Mouse (Mus musculus) limb, embryonic 15.5 days (tissue): ENCODE measurements around the gene Nupl1. TPM values are rescaled to one million over a fixed set of nuclear protein-coding genes. Genes with fewer than 3 reads are reported as not detected.

Experiments
- ATAC-seq: fragments of 200-750 bp; cut with Nextera tagmentation; 2 replicates; pipeline ENCODE4 v1.8.0; 2017; ENCODE audit warnings: low read depth, moderate TSS enrichment; ENCODE audit not compliant: insufficient number of reproducible peaks, low FRiP score, low TSS enrichment
- H3K27ac ChIP-seq: fragments of 300-500 bp; sonication (generic); 2 replicates; pipeline ENCODE4 v1.5.1; 2015; ENCODE audit warnings: moderate library complexity, mild to moderate bottlenecking, inconsistent platforms
- H3K27me3 ChIP-seq: fragments of 300-500 bp; sonication (generic); 2 replicates; pipeline ENCODE4 v1.6.1; 2015; ENCODE audit warnings: inconsistent platforms
- H3K36me3 ChIP-seq: fragments of 300-500 bp; sonication (generic); 2 replicates; pipeline ENCODE4 v1.6.1; 2015; ENCODE audit warnings: inconsistent platforms
- H3K4me1 ChIP-seq: fragments of 300-500 bp; sonication (generic); 2 replicates; pipeline ENCODE4 v1.6.1; 2015; ENCODE audit warnings: inconsistent platforms
- H3K4me2 ChIP-seq: fragments of 300-500 bp; sonication (generic); 2 replicates; pipeline ENCODE4 v1.6.1; 2015; ENCODE audit warnings: mild to moderate bottlenecking, inconsistent platforms
- H3K4me3 ChIP-seq: fragments of 300-500 bp; sonication (generic); 2 replicates; pipeline ENCODE4 v1.5.1; 2015; ENCODE audit warnings: mild to moderate bottlenecking, inconsistent platforms
- H3K9ac ChIP-seq: fragments of 300-500 bp; sonication (generic); 2 replicates; pipeline ENCODE4 v1.6.1; 2015; ENCODE audit warnings: inconsistent platforms
- H3K9me3 ChIP-seq: fragments of 300-500 bp; sonication (generic); 2 replicates; pipeline ENCODE4 v1.6.1; 2016; ENCODE audit warnings: inconsistent platforms
- WGBS: fragments of 180-500 bp; shearing (Covaris S2); methylation state at CpG from one replicate; pipeline ENCODE4 v1.1.7; 2015; 5-methylcytosine and 5-hydroxymethylcytosine counted together
- polyA plus RNA-seq: library from polyadenylated mRNA; unstranded; fragments of >200 nt; fragmentation: Nextera tagmentation; extraction: Ambion mirVana; gene quantifications from 2 replicates; pipeline ENCODE4 v1.2.1, GENCODE M21; 2015

The Nupl1 gene
- not detected in 2 replicates for polyA plus RNA-seq

DNA sequence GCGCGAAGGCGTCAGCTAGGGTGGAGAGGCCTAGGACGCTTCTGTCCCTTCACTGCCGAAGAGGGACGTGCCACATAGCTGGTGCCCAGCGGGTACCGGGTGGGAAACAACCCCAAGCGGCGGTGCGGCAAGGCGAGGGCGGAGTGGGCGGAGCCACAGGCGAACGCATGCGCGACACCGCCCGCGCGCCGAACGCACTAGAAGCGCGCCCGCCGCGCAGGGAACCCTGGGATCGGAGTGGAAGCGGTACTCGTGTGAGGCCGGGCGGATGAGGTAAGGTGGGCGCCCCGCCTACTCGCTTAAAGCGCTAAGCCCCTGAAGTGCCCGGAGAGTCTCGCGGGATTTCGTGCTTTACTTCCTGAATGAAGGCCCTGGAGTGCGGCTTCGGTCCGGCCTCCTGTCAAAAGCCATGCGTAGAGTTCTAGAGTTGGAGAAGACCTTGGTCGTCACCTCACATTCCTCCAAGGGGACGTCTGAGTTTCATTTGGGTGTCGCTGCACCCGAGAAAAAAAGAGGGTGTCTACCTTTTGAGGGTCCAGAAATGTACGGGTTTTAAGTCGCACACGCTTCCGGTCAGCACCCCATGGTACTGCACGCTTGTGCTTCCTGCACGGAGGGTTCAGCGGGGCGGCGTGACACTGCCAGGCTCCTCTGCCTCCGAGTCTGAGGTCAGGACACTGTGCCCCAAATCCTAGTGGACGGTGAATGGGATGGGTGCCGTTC is at the start of gene Nupl1, which contains the start of gene Gm49336:
Nupl1 (minus strand) TSS at position 151 of the 723 bp plus-strand sequence.
Gm49336 (minus strand) TSS at position 227 of the 723 bp plus-strand sequence.
- Histone ChIP-seq H3K27me3 (no peaks in the 10 kb centered on the region), H3K4me3 (peak within 1 kb of the TSS; percentile 98), H3K36me3 (no peaks in the 10 kb centered on the region), H3K4me2 (peak within 1 kb of the TSS; percentile 85), H3K4me1 (peaks cover 18% of the 10 kb centered on the region), H3K9ac (peak within 1 kb of the TSS; percentile 96), H3K27ac (peak within 1 kb of the TSS; percentile 89), H3K9me3 (no peaks in the 10 kb centered on the region)
- peak; percentile 99 for ATAC-seq
- under 1% methylated on average over 62 of the region's 62 CpGs for WGBS

DNA sequence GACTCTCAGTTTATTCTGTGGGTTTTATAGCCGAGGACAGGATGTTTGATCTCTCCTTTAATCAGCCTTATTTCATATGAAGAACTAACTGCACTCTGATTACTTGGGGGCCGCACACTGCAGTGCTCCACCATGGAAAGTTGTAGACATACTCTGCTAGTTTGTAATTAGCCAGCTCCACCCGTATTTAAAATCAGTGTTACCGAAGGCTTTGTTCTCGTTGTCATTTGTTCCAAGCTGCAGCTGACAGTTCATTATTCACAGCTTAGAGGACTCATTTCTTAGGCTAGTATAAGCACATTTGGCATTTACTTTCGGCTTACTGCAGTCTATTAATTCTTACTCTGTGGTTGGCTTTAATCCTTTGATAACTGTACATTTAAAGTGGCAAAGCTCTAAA is 49.8 kb upstream of the Nupl1 start:
- Histone ChIP-seq H3K4me3 (no peak overlapping the region), H3K36me3 (peaks cover 45% of the 10 kb centered on the region), H3K4me1 (no peaks in the 10 kb centered on the region), H3K9me3 (no peaks in the 10 kb centered on the region), H3K27ac (no peak overlapping the region), H3K4me2 (no peak overlapping the region), H3K9ac (no peak overlapping the region), H3K27me3 (no peaks in the 10 kb centered on the region)
- WGBS: 64% methylated on average over 6 of the region's 6 CpGs
- no peak for ATAC-seq

DNA sequence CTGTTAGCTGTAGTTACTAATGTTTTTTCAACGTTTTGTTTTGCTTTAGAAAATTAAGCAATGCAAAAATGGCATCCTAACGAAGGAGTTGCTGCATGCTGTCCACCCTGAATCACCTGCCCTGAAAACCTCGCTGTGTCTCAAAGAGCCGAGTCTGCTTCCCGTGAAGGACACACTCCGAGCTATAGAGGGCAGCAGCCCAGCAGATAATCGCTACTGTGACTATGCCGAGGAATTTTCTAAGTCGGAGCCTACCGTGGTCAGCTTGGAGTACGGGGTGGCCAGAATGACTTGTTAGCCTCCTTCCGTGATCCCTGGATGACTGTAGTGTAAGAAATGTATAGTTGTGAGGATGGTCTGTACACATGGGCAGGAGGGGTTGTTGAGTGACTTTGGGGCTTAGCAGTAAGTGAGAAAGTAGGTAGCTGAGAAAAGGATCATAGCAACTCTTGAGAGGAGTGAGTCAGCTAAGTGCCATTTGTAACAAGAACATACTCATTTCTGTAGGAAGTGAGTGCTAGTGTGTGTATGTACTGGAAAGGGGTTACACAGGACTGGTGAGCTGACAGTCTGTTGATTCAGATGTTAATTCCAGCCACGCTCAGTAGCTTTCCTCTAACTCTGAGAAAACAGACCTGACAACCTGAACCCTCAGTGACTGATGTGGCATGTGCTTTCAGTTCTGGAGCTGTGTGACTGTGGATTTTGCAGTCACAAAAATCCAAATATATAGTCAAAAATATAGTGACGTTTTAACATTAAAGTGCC is 49.2 kb upstream of the Nupl1 start:
- Histone ChIP-seq H3K9me3 (no peaks in the 10 kb centered on the region), H3K4me1 (no peaks in the 10 kb centered on the region), H3K36me3 (peaks cover 45% of the 10 kb centered on the region), H3K4me3 (no peak overlapping the region), H3K9ac (no peak overlapping the region), H3K27ac (no peak overlapping the region), H3K4me2 (no peak overlapping the region), H3K27me3 (no peaks in the 10 kb centered on the region)
- WGBS: 73% methylated on average over 14 of the region's 14 CpGs
- ATAC-seq: no peak

DNA sequence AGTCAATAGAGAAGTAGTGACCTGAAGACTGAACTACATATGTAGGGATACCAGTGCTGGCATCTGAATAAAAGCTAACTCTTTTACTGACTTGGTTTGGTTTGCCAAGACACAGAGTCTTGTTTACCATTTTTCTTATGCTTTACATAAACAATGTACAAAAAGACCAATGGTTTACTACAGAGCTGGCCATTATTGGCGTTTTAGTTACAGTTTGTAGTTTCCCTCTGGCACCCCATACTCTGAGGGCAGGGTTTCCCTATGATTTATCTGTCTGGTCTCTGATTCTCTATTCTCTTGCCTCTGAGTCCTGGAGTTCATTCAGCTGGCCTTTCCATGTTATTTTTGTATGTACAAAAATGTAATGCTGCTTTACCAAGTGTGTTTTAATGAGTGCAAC is 44.3 kb upstream of the Nupl1 start:
- no peaks in the 10 kb centered on the region for H3K9me3 ChIP-seq
- no peak overlapping the region for H3K27ac ChIP-seq
- H3K4me2 ChIP-seq: no peak overlapping the region
- no peak for ATAC-seq
- H3K4me1 ChIP-seq: no peaks in the 10 kb centered on the region
- H3K4me3 ChIP-seq: no peak overlapping the region
- H3K9ac ChIP-seq: no peak overlapping the region
- H3K27me3 ChIP-seq: no peaks in the 10 kb centered on the region
- H3K36me3 ChIP-seq: peaks cover 44% of the 10 kb centered on the region
- WGBS: 79% methylated on average over 1 of the region's 1 CpGs

DNA sequence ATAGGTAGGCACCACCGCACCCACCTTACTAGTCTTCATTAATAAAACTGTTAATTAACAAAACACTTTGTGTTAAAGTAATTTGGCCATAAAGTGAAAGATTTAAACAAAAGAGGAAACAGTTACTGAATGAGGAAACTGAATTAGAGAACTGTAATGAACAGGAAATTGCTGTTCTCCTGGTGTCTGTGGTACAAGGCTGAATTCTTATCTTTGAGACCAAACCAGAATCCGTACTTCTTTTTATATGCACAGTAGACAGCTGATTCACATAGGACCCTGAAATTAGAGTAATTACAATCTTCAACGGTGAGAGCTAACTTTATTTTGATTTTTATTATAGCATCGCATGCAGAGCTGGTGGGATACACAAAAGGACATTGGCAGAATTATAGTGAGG is 39.1 kb upstream of the Nupl1 start:
- no peak for ATAC-seq
- H3K9me3 ChIP-seq: no peaks in the 10 kb centered on the region
- no peak overlapping the region for H3K4me3 ChIP-seq
- no peaks in the 10 kb centered on the region for H3K27me3 ChIP-seq
- 83% methylated on average over 4 of the region's 4 CpGs for WGBS
- H3K9ac ChIP-seq: no peak overlapping the region
- H3K36me3 ChIP-seq: peaks cover 42% of the 10 kb centered on the region
- H3K4me1 ChIP-seq: no peaks in the 10 kb centered on the region
- H3K4me2 ChIP-seq: no peak overlapping the region
- no peak overlapping the region for H3K27ac ChIP-seq

DNA sequence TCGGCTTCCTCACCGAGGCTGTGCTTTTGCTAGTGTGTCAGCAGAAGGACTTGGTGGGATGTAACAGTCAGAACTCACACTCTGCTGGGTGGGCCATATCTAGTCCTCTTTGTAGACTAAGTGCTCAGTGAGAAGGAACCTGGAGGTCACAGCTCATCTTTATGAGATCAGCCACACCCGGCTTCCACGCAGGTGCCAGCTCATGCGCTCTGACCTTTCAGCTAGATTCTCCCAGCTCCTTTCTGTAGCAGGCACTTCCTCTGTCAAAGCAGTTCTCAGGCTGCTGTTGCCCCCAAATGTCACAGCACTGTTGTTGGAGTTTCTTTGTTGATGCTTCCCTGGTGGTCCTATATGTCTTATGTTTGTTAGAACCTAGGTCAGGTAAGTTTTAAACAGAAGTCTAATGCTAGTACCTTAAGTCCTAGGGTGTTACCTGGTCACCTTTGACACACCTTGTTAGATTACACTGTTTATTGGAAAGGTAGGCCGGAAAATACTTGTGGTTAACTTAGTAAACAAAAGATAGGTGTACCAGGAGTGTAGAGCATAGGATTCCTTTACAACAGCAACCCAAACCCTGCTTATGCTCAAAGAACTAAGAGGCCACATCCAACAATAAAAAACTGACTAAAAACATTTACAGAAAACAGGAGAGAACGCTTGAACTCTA is 35.1 kb upstream of the Nupl1 start:
- WGBS: 89% methylated on average over 7 of the region's 7 CpGs
- no peak for ATAC-seq
- no peaks in the 10 kb centered on the region for H3K27me3 ChIP-seq
- no peak overlapping the region for H3K4me2 ChIP-seq
- H3K27ac ChIP-seq: no peak overlapping the region
- no peak overlapping the region for H3K9ac ChIP-seq
- no peaks in the 10 kb centered on the region for H3K9me3 ChIP-seq
- H3K36me3 ChIP-seq: peaks cover 36% of the 10 kb centered on the region
- H3K4me1 ChIP-seq: no peaks in the 10 kb centered on the region
- H3K4me3 ChIP-seq: no peak overlapping the region

DNA sequence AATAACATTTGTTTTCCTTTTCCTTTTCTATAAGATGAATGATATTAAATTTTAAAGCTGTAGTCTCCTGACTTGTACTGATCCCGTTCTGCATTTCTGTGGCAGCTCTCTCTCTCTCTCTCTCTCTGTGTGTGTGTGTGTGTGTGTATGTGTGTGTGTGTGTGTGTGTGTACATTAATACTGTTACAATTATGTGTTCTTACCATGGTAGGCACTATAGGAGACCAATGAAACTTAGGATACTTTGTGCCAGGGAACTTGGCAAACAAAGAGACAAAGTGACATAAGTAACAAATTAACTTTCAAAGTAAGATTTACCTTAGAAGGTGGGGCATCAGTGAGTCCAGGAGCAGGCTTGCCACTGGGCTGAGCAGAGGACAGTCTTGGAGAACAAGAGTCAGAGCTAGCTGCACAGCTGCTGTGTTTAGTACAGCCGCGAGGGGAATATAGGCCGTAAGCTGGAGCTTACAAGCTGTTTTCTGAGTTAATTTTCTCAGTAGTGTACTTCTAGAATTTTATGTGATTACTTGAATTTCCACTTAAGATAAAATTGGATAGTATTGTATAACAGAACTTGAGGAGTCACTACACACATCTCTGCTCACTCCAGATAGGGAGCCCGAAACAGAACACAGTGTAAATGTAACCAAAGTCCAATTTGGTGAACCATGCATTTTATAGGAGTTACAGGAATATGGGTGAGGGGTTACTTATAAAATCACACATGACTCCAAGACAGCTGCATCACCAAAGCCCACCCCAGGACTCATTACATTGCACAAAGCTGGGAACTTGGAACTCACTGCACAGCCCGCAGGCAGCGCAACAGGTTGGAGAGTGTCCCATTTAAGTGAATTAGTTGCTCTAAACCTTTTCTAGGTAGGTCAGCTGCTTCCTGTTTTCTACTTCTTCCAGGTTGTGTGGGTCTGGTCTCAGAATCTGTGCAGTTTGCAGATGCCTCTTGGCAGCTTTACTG is 24.4 kb upstream of the Nupl1 start:
- Histone ChIP-seq H3K27ac (no peak overlapping the region), H3K4me2 (no peak overlapping the region), H3K9me3 (no peaks in the 10 kb centered on the region), H3K4me3 (no peak overlapping the region), H3K4me1 (peaks cover 4% of the 10 kb centered on the region; the same call in 1 of the 2 replicates), H3K36me3 (peaks cover 3% of the 10 kb centered on the region; the same call in 1 of the 2 replicates), H3K27me3 (no peaks in the 10 kb centered on the region), H3K9ac (no peak overlapping the region)
- WGBS: 67% methylated on average over 7 of the region's 7 CpGs
- ATAC-seq: no peak

DNA sequence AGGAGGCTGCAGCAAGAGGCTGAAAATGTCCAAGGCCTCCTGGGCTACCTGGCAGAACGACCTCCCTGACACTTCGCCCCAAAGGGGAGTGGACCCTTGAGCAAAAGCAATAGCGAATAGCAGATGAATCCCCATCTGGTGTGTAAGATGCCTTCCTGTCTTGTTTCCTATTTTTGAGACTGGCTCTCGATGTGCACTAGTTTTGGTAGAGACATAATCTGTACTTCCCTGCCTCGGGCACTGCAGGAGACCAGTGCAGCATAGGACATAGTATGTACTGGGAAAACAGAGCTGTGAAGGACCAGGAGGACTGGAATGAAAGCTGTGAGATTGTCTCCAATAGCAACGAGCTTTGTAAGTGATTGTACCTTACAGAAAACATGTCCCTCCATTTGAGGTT is 22.1 kb upstream of the Nupl1 start:
- Histone ChIP-seq H3K4me2 (no peak overlapping the region), H3K9ac (no peak overlapping the region), H3K27ac (no peak overlapping the region), H3K4me3 (no peak overlapping the region), H3K4me1 (peaks cover 4% of the 10 kb centered on the region; the same call in 1 of the 2 replicates), H3K27me3 (no peaks in the 10 kb centered on the region), H3K9me3 (no peaks in the 10 kb centered on the region), H3K36me3 (peaks cover 3% of the 10 kb centered on the region; the same call in 1 of the 2 replicates)
- ATAC-seq: no peak
- WGBS: 76% methylated on average over 6 of the region's 6 CpGs

DNA sequence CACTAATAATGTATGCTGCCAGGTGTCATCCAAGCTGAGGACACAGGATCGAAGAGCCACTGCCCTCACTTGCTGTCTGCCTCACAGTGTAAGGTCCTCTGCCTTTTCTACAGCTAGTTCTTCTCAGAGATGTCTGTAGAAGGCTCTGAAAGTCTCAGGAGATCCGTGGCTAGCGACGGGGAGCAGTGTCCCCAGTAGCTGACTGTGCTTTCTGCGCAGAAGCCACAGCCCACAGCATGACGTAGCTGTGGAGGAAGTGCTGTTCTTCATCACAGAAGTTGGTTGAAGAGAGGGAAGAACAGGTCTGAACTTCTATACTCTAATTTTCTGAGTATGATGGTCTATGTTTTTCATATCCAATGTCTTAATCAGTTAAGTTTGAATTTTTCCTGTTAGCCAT is 18.1 kb upstream of the Nupl1 start:
- ATAC-seq: no peak
- H3K4me2 ChIP-seq: no peak overlapping the region
- WGBS: 82% methylated on average over 6 of the region's 6 CpGs
- no peaks in the 10 kb centered on the region for H3K36me3 ChIP-seq
- no peak overlapping the region for H3K9ac ChIP-seq
- H3K27me3 ChIP-seq: no peaks in the 10 kb centered on the region
- H3K4me3 ChIP-seq: no peak overlapping the region
- H3K4me1 ChIP-seq: peaks cover 7% of the 10 kb centered on the region
- no peak overlapping the region for H3K27ac ChIP-seq
- no peaks in the 10 kb centered on the region for H3K9me3 ChIP-seq

DNA sequence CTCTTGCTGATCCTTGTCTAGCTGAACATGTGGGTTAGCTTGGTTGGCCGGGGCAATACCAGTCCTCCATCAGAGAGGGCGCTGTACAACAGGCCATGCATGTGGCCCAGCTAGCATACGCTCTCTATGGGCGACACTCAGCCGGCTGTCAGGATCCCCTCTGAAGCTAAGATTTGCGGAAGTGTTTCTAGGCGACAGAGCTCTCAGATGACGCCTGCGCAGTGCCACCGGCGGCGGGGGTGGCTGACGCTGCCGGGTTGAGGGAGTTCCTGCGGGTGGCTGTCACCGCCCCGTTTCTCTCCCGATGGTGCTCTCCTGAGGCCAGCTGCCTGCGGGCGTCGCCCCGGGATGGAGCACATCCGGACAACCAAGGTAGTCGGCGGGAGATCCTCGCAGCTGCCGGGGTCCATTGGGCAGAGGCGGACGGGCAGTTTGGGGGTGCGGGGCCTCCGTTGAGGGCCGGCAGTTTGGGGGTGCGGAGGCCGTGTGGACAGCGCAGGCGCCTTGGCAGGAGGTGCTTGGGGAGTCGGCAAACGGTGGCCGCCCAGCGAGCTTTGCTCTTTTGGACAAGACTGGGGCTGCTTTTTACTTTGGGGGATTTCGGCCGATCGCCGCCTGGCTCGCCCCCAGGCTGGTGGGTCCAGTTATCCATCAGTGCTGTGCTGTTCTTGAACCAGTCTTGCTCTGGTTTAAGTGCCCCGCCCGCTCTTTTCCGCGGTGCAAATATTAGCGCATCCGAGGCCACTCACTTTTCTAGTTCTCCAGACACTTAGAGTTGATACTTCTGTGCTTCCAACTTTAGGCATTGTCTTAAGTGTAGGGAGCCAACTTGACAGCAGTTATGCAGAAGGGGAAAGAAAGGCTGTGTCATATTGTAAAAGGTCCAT is 14.0 kb upstream of the Nupl1 start, which contains the start of gene Mtmr6:
Mtmr6 (plus strand) TSS at position 239 of the 887 bp plus-strand sequence.
- H3K9me3 ChIP-seq: no peaks in the 10 kb centered on the region
- peak within 1 kb of the TSS; percentile 76 for H3K4me3 ChIP-seq
- H3K27ac ChIP-seq: peak within 1 kb of the TSS; percentile 81
- peak; percentile 98 for ATAC-seq
- peak within 1 kb of the TSS; percentile 40 for H3K4me2 ChIP-seq
- H3K36me3 ChIP-seq: no peaks in the 10 kb centered on the region
- H3K9ac ChIP-seq: peak within 1 kb of the TSS; percentile 71
- no peaks in the 10 kb centered on the region for H3K27me3 ChIP-seq
- H3K4me1 ChIP-seq: peaks cover 7% of the 10 kb centered on the region
- WGBS: under 1% methylated on average over 48 of the region's 51 CpGs
